Mouse (Mus musculus): Measurements from ENCODE around the gene Cyth1.

GRCm38 (mm10) chr11:118140771-118141565 is 107.4 kb downstream of the Cyth1 start:
- TF ChIP-seq MAX (IDR thresholded peaks at IDR 0.05; ENCODE audit: low read length) (no peak), CTCF (IDR thresholded peaks at IDR 0.05 in 2 of 3, conservative IDR thresholded peaks at IDR 0.05 in 1 of 3; ENCODE audit: control insufficient read depth in 1 of 3, insufficient read depth in 1 of 3, low read depth in 2 of 3, low read length in 3 of 3, poor library complexity in 1 of 3, severe bottlenecking in 1 of 3) (no peak), RAD21 (IDR thresholded peaks at IDR 0.05; ENCODE audit: low read depth, low read length) (no peak), RCOR1 (IDR thresholded peaks at IDR 0.05; ENCODE audit: low read depth, low read length) (no peak), TCF12 (IDR thresholded peaks at IDR 0.05; ENCODE audit: low read depth, low read length) (no peak), CHD2 (IDR thresholded peaks at IDR 0.05; ENCODE audit: low read length) (no peak), TAL1 (IDR thresholded peaks at IDR 0.05; ENCODE audit: low read length) (no peak), POLR2A (IDR thresholded peaks at IDR 0.05; ENCODE audit: control insufficient read depth in 1 of 2, insufficient read depth in 1 of 2, low read depth in 1 of 2, low read length in 2 of 2, poor library complexity in 1 of 2) (no peak), USF1 (IDR thresholded peaks at IDR 0.05; ENCODE audit: low read depth, low read length) (no peak)

All from MEL (cell line).